Mouse (Mus musculus) olfactory bulb, adult 2 months (tissue): ENCODE data around the gene Pif1.

Source experiments
- CTCF ChIP-seq: fragments of 200-500 bp; IDR thresholded peaks from 2 replicates; pipeline ENCODE4 v1.5.1; 2012; ENCODE audit warnings: low read depth, mild to moderate bottlenecking, low read length, moderate library complexity; ENCODE audit not compliant: insufficient read depth
- POLR2A ChIP-seq: fragments of 200-500 bp; IDR thresholded peaks from 2 replicates; pipeline ENCODE4 v1.6.1; 2012; ENCODE audit warnings: mild to moderate bottlenecking, low read depth, low read length, moderate library complexity; ENCODE audit not compliant: insufficient read depth

GRCm38 (mm10) chr9:65587573-65588358 lies 806 bp downstream of the Pif1 start:
- TF ChIP-seq POLR2A (no peak), CTCF (no peak)
